Mouse (Mus musculus): ENCODE measurements at regions not wholly inside any gene's neighbourhood (a gene's known extent, or its start where the extent isn't known, plus 50 kb on each side); places are given as distances from the start of the nearest gene placed in this dataset.

- DNase-seq (ENCODE audit: low spot score in 2 of 2), result no peak
Observed at GRCm38 (mm10) chr3:52861538-52861937, 155.5 kb downstream of the Cog6 start.

GRCm38 (mm10) chr3:52859848-52860247, 157.2 kb downstream of the Cog6 start:
- no peak for DNase-seq (ENCODE audit: low spot score in 2 of 2)

- DNase-seq (ENCODE audit: low spot score in 2 of 2), result no peak
Observed at GRCm38 (mm10) chr3:52859266-52859825, 157.7 kb downstream of the Cog6 start.

GRCm38 (mm10) chr3:52858259-52858658, 158.8 kb downstream of the Cog6 start:
- DNase-seq (ENCODE audit: low spot score in 2 of 2), result no peak

DNA sequence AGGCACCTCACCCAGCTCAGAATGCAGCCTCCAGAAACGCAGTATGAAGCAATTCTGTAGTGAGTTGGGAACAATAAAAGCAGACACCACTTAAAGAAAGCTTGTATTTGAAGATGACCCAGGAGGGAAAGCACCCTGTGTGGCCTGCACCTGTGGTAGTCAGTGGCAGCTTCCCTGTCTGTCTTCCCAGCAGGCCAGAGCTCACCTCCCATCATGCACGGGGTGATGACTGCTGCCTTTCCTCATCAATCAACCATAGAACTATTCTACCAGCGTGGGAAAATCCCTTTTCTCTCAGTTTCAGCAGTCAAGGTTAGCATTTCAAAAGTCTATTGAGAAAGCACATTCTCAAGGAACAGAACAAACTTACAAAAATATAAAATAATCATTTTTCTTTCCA, 160.0 kb downstream of the Cog6 start:
- no peak for DNase-seq (ENCODE audit: low spot score in 2 of 2)

GRCm38 (mm10) chr3:52854560-52854959, 162.5 kb downstream of the Cog6 start:
- DNase-seq (ENCODE audit: low spot score in 2 of 2), result no peak

DNA sequence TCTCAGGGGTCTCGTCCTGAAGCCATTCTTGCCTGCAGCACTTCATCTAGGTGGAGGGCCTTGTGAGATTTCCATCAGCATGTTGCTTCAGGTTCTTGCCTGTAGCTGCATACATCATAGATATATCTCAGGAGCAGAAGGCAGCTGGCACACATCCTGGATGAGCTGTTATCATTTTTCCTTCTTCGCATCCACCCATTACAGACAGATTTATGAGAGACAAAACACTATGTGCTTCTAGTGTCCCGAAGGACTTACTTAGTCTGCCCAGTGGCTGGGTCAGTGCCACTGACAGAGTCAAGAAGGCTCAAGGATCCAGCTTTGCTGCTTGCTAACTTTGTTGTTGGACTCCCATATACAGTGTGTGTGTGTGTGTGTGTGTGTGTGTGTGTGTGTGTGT, 163.9 kb downstream of the Cog6 start:
- DNase-seq (ENCODE audit: low spot score in 2 of 2), result no peak

DNA sequence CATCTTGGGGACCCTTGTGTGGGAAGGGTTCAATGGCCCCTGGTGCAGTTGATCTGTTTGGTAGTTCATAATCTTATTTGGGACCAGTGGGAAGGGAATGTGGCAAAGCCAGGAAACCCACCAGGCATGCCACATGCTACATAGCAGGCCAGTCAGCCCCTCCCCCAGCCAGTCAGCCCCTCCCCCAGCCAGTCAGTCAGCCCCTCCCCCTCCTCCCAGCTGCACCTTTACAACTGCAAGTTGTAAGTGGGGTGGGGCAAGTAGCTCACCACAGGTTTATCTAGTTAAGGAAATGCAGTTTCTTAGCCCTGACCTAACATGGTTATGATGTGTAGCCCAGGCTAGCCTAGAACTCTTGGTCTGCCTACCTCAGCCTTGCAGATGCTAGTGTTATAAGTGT, 171.9 kb downstream of the Cog6 start:
- no peak for DNase-seq (ENCODE audit: low spot score in 2 of 2)

DNA sequence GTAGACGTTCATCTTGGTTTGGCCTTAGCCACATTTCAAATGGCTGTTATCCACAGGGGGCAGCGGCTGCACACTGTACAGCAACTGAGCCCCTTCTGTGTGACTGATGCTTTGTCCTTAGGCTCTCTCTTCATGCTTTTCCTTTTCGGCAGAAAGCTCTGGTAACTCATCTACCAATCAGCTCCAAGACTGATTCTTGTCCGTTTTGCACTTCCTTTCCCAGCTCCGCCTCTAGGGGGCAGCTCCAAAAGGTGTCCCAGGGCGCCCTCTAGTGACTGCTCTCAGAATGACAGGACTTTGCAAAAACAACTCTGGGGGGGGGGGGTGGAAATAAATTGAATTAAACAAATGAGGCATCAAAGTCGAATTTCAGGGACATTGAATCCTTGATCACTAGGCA, 173.0 kb downstream of the Cog6 start:
- DNase-seq (ENCODE audit: low spot score in 2 of 2), result peak; percentile 62 to 82

GRCm38 (mm10) chr3:52842866-52843425, 174.1 kb downstream of the Cog6 start:
- DNase-seq (ENCODE audit: low spot score in 2 of 2), result no peak

DNA sequence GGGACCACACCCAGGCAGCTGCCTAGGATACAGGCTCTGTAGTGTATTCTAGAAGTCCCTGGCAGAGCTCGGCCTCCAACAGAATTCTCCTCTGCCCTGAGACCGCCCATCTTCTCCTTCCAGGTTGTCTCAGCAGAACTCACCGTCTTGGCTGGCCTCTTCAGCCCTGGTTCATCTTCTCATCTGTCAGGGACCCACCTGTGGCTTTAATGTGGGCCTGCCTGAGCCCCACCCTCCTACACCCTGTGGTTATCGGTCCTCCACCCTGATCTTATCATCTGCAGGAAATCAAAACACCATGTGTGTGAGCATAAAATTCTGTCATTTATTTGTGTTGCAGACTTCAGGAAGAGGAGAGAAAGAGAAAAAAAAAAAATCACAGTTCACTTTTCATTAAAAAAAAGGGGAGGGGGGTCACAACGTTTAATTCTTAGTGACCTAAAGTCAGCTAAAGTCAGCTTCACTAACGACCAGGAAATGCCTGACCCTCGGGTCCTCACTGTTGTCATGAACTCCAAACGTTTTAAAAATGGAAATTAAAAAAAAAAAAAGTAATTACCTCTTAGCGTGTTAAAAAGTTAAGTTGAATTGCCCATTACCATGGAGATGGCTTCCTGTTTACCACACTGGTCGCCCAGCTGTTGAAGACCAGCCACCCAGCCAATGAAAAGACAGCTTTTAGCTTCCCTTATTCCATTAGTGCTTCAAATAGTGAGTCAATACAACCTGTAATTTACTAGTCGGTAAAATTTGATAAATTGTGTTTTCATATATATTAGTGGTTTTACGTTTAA, 176.7 kb downstream of the Cog6 start:
- no peak for DNase-seq (ENCODE audit: low spot score in 2 of 2)

- no peak for DNase-seq (ENCODE audit: low spot score in 2 of 2)
Observed at GRCm38 (mm10) chr3:52838020-52838419, 179.0 kb downstream of the Cog6 start.

- DNase-seq (ENCODE audit: low spot score in 2 of 2), result no peak
Observed at GRCm38 (mm10) chr3:52837527-52837926, 179.5 kb downstream of the Cog6 start.

DNA sequence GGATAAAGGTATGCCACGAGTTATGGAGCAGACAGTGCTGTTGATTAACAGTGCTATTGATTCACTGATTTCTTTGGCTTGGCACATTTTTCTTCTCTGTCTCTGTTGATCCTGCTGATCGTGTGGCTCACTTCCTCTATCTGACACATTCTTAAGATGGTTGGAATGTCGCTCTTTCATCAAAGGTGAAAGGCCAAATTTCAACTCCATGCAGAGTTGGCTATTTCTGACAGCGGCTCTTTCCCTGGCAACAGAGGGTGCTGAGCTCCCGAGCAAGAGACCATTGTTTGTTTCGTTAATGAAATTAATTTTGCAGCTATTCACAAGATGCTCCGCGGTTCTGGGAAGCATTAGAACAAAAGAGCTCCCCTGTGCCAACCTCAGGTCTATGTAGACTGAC, 180.3 kb downstream of the Cog6 start:
- DNase-seq (ENCODE audit: low spot score in 2 of 2), result no peak

- no peak for DNase-seq (ENCODE audit: low spot score in 2 of 2)
Observed at GRCm38 (mm10) chr3:52832421-52832820, 184.6 kb downstream of the Cog6 start.

- DNase-seq (ENCODE audit: low spot score in 2 of 2), result no peak
Observed at GRCm38 (mm10) chr3:52831986-52832385, 185.1 kb downstream of the Cog6 start.

- no peak for DNase-seq (ENCODE audit: low spot score in 2 of 2)
Observed at GRCm38 (mm10) chr3:52830101-52830500, 186.9 kb downstream of the Cog6 start.

GRCm38 (mm10) chr3:52829069-52829468, 188.0 kb downstream of the Cog6 start:
- DNase-seq (ENCODE audit: low spot score in 2 of 2), result no peak

DNA sequence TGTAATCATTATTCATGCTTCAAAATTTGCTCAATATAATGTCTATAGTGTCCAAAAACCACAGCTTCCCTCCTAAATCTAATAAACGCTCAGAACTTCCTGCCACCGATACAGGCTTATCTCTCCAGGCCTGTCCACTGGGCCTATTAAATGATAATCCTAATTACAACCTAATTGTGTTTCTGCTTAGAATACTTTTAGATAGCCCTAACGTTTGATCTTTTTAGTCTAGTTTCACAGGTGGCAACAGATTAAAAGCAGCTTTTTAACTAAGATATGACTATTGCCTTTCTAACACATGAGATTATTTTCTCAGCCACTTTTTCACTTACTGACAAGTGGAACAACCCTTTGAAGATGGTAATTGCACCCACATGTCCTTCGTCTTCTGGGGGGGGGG, 188.6 kb downstream of the Cog6 start:
- no peak for DNase-seq (ENCODE audit: low spot score in 2 of 2)

GRCm38 (mm10) chr3:52822848-52823247, 194.2 kb downstream of the Cog6 start:
- DNase-seq (ENCODE audit: low spot score in 2 of 2), result no peak

GRCm38 (mm10) chr3:52821450-52821849, 195.6 kb downstream of the Cog6 start:
- DNase-seq (ENCODE audit: low spot score in 2 of 2), result no peak

- no peak for DNase-seq (ENCODE audit: low spot score in 2 of 2)
Observed at GRCm38 (mm10) chr3:52818401-52818800, 198.6 kb downstream of the Cog6 start.

DNA sequence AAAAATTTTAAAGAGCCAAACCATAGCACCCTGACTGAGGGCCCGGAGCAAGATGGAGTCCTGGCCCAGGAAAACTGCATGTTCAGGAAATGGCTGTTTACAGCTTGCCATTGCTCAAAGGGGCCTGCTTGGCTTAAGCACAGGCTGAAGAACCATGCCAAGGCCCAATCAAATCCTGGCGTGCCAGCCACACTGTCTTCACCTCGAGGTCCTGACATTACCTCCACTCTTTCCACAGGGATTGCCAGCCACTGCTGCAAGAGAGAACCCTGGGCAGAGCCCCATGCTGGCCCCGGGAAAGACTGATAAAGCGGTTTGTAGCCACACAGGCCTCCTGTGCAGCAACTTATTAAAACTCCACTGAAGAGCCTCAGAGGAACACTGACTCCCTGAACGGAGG, 199.6 kb downstream of the Cog6 start:
- no peak for DNase-seq (ENCODE audit: low spot score in 2 of 2)

All from layer of hippocampus, adult 18-20 months (tissue).